Mouse (Mus musculus): ENCODE data around the gene F2r. TPM values are rescaled to one million over a fixed set of nuclear protein-coding genes. Genes with fewer than 3 reads are reported as not detected.

Gene F2r
- total RNA-seq (2021) = 10 to 100 TPM in 1 of 2 experiments, 1 to 10 TPM in 1; 5.6 to 13.9 TPM
- long read RNA-seq, experiment 1, partial matches to known transcripts = 0 of 3 reads
- long read RNA-seq, experiment 1, other reads (novel, unspliced or antisense) = 0 of 3 reads
- long read RNA-seq, experiment 2, transcript F2r-201 (2 exons, 3,336 nt) = major isoform, 5 of 6 reads
- long read RNA-seq, experiment 2, partial matches to known transcripts = 1 of 6 reads
- long read RNA-seq, experiment 2, other reads (novel, unspliced or antisense) = 0 of 6 reads

- DNase-seq (ENCODE audit: low spot score) = peak; percentile 75
Measured at GRCm38 (mm10) chr13:95618309-95618712, at the start of gene F2r. TSS of gene F2r (minus strand) at chr13:95618487.

GRCm38 (mm10) chr13:95667260-95667659, 49.0 kb upstream of the F2r start:
- no peak for DNase-seq (ENCODE audit: low spot score)

GRCm38 (mm10) chr13:95665644-95666356, 47.5 kb upstream of the F2r start:
- no peak for DNase-seq (ENCODE audit: low spot score)

- DNase-seq (ENCODE audit: low spot score) = no peak
Measured at GRCm38 (mm10) chr13:95663834-95664233, 45.5 kb upstream of the F2r start.

GRCm38 (mm10) chr13:95659432-95659831, 41.1 kb upstream of the F2r start:
- no peak for DNase-seq (ENCODE audit: low spot score)

DNA sequence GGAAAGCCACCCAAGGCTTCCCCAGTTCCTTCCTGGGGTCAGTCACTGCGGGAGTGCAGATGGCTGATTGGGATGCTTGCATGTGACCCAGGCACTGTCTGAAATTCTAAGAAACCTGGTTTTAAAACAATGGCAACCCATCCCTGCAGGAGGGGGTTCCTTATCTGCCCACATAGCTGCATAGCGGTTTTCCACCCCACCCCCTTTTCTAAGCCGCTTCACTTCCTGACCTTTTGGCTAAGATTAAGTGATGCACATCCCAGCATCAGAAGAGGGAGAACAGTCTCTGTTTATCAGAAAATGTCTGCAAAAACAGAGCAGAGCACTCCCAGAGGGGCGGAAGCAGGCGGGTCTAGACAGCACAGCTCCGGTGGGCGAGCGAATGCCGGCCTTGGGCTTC, 38.9 kb upstream of the F2r start:
- no peak for DNase-seq (ENCODE audit: low spot score)

DNA sequence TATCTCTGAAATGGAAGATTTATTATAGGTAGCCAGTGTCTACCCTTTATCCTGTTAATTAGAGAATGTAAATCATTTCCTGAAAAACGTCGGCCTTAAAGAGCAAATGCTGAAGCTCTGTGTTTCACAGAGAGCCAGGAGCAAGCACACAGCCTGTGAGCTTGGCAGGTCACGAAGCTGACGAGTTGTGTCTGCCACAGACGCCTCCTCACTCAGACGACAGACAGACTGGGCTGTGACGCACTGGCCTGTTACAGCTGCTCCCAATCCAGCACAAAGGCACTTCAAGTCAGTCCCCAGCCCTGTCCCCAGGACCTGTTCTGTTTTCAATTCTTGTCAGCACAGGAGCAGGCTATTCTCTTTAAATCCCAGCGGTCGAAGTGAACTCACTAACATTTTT, 37.0 kb upstream of the F2r start:
- no peak for DNase-seq (ENCODE audit: low spot score)

DNA sequence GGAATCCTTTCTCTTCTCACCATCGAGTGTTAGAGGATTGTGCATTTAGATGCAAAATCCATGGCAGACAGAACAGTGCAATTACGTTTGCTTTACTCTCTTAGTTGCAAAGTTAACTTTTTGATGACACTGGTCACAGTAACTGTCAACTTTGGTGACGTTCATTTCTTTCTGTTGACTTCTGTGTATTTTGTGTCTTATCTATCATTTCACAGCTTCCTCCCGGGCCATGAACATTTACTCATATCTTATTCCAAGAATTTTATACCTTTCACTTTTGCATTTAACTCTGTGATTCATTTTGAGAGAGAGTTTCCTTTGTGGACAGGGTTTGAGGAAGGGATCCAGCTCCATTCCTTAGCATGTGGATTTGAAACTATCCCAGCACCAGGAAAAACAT, 35.4 kb upstream of the F2r start:
- no peak for DNase-seq (ENCODE audit: low spot score)

DNA sequence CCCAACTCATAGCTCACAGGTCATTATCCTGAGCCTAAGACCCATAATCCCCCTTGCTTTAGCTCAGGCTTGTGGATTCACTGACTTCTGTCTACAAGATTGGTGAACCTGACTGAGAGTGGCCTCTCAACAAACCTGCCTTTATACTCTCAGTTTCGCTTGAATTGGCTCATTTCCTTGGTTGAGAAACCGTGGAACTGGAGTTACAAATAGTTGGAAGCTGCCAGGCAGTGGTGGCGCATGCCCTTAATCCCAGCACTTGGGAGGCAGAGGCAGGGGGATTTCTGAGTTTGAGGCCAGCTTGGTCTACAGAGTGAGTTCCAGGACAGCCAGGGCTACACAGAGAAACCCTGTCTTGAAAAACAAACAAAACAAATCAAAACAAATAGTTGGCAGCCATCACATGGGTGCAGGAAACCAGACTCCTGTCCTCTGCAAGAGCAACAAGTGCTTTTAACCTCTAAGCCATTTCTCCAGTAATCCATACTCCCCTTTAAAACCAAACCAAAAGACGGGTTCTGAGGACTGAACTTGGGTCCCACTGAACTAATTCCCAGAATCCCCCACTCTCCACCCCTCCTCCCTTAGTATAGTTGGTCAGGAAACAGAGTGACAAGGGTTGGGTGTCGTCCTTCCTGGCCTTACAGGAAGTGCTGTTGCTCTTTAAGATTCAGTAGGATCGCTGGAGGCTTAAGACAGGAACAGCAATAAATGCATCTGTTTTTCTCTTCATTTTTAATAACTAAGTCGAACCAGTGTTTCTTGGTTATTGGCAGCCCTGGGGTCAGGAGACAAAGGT, 33.8 kb upstream of the F2r start:
- DNase-seq (ENCODE audit: low spot score) = no peak

DNA sequence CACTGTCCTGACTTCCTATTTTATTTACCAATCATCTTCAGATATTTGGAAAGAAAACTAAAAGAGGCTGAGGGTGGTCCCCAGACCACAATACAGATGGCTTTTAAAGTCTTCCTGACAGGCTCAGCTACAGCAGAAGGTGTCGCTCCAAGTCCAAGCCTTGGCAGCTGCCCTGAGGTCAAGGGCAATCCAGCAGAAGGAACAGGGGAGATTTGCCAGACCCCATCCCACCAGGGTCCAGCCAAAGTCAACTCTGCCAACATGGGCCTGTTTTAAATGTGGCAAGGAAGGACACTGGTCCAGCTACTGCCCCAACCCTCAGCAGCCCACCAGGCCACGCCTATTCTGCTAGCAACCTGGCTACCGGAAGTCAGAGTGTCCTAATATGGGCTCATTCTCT, 31.7 kb upstream of the F2r start:
- no peak for DNase-seq (ENCODE audit: low spot score)

GRCm38 (mm10) chr13:95647248-95647647, 29.0 kb upstream of the F2r start:
- DNase-seq (ENCODE audit: low spot score) = no peak

- DNase-seq (ENCODE audit: low spot score) = no peak
Measured at GRCm38 (mm10) chr13:95646687-95647111, 28.4 kb upstream of the F2r start.

DNA sequence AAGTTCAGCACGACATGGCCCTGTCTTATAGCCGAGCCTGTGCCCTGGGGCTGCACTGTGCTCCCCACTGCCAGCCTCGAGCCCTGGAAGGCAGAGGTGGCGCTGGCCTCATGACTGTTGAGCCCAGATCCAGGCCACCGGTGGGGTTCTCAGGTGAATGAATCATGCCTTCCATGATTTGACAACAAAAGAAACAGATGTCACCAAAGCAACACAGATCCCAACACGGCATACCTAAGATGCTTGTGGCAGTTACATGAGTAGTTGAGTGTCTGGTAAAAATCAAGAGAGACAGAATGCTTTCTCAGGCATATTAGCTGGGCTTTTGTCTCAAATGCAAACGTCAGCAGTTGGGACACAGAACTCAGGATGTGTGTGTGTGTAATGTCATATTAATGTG, 25.5 kb upstream of the F2r start:
- no peak for DNase-seq (ENCODE audit: low spot score)

DNA sequence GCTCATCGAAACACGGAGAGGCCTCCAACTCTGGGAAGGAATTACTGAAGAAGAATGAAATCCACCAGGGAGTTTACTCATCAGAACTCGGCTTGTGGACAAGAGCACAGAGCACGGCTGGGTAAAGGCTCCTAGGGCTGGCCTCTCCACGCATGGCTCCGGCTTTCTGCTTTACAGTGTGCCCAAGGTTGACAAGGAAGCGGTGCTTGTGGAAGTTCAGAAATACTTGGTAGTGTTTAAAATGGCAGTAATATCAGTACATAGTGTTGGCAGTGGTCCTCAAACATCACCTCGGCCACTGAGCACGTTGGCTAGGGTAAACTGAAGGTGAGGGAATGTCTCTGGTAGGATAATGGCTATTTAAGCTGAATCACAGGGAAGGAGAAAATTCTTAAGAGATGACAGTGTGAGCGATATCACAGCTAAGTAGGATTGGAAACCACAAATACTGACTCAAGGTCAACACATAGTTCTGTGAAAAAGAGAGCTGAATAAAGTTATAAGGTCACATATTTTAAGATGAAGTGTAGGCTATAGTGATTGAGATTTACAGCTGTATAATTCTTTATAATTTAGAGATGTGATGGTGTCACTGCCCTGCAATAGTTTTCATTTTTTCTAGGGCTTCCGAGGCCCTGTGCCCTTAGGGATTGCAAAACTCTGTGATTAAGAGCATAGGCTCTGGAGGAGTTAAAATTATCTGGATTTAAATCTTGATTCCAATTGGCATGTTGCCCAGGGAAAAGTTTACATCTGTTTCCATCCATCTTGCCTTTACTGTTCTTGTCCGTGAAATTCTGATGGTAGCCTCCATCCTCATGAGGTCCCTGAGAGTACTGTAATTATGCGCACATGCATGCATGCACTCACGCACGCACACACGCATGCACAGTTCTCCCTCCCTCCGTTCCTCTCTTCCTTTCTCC, 23.0 kb upstream of the F2r start:
- no peak for DNase-seq (ENCODE audit: low spot score)

- DNase-seq (ENCODE audit: low spot score) = no peak
Measured at GRCm38 (mm10) chr13:95640408-95640807, 22.1 kb upstream of the F2r start.

GRCm38 (mm10) chr13:95639336-95640116, 21.2 kb upstream of the F2r start:
- DNase-seq (ENCODE audit: low spot score) = no peak

GRCm38 (mm10) chr13:95638894-95639293, 20.6 kb upstream of the F2r start:
- DNase-seq (ENCODE audit: low spot score) = no peak

GRCm38 (mm10) chr13:95637737-95638136, 19.4 kb upstream of the F2r start:
- no peak for DNase-seq (ENCODE audit: low spot score)

- no peak for DNase-seq (ENCODE audit: low spot score)
Measured at GRCm38 (mm10) chr13:95635301-95635700, 17.0 kb upstream of the F2r start.

DNA sequence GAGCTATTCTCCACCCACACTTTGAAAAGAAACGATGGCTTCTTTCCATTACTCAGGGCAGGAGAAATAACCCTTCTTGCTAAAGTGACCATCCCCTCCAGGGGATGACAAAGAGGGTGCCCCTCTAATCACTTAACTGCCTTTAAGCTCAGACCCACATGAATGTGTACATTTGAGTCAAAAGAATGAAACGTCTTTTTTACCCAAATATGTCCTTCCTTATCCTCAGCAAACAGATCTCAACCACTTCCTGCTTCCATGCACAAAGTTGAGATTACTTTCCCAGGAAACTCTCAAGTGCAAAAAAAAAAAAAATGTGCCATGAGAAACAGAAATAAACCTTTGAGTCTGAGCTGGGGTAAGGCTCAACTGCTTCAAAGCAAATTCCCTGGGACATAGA, 16.2 kb upstream of the F2r start:
- no peak for DNase-seq (ENCODE audit: low spot score)

GRCm38 (mm10) chr13:95633384-95633783, 15.1 kb upstream of the F2r start:
- DNase-seq (ENCODE audit: low spot score) = no peak
